Mouse (Mus musculus) erythroid progenitor cell, adult 5-6 weeks (primary cell): Measurements from ENCODE around the gene Gprin2. TPM values are rescaled to one million over a fixed set of nuclear protein-coding genes. Genes with fewer than 3 reads are reported as not detected.

Experiments
- total RNA-seq, 2 experiments: library from RNA; stranded (forward) in 1 of 2; stranded (reverse) in 1 of 2; fragments of 150-400 nt in 1 of 2; fragments of 186-747, 209-891 nt in 1 of 2; gene quantifications; 2 replicates each; pipeline versions ENCODE4 v1.2.3 to v1.2.4; 2015 to 2017; ENCODE audit warnings: low replicate concordance in 2 of 2

Gene Gprin2
- total RNA-seq, 2 experiments from 2014 or later: not detected

Other genes starting within 250 kb of the Gprin2 start
- not detected in 2 replicates for gene Rbp3, start 247.7 kb downstream of the Gprin2 start, total RNA-seq (2015; ENCODE audit: low replicate concordance)
- gene Rbp3, start 247.7 kb downstream of the Gprin2 start, total RNA-seq (2017; ENCODE audit: low replicate concordance): not detected in 2 replicates
- gene Zfp488, start 222.9 kb downstream of the Gprin2 start, total RNA-seq (2015; ENCODE audit: low replicate concordance): 0.84 TPM in 1 of 2 replicates, not detected in the other
- not detected in 2 replicates for gene Zfp488, start 222.9 kb downstream of the Gprin2 start, total RNA-seq (2017; ENCODE audit: low replicate concordance)
- not detected in 2 replicates for gene Gm30083, start 186.5 kb downstream of the Gprin2 start, total RNA-seq (2015; ENCODE audit: low replicate concordance)
- gene Gm30083, start 186.5 kb downstream of the Gprin2 start, total RNA-seq (2017; ENCODE audit: low replicate concordance): not detected in 2 replicates
- gene Gm5460, start 184.9 kb downstream of the Gprin2 start, total RNA-seq (2015; ENCODE audit: low replicate concordance): not detected in 2 replicates
- gene Gm5460, start 184.9 kb downstream of the Gprin2 start, total RNA-seq (2017; ENCODE audit: low replicate concordance): not detected in 2 replicates
- gene Antxrl, start 148.9 kb downstream of the Gprin2 start, total RNA-seq (2015; ENCODE audit: low replicate concordance): not detected in 2 replicates
- gene Antxrl, start 148.9 kb downstream of the Gprin2 start, total RNA-seq (2017; ENCODE audit: low replicate concordance): not detected in 2 replicates
- not detected in 2 replicates for gene Anxa8, start 115.7 kb downstream of the Gprin2 start, total RNA-seq (2015; ENCODE audit: low replicate concordance)
- gene Anxa8, start 115.7 kb downstream of the Gprin2 start, total RNA-seq (2017; ENCODE audit: low replicate concordance): not detected in 2 replicates
- not detected in 2 replicates for gene A630023A22Rik, start 98.9 kb downstream of the Gprin2 start, total RNA-seq (2015; ENCODE audit: low replicate concordance)
- not detected in 2 replicates for gene A630023A22Rik, start 98.9 kb downstream of the Gprin2 start, total RNA-seq (2017; ENCODE audit: low replicate concordance)
- not detected in 2 replicates for gene Npy4r, start 49.2 kb downstream of the Gprin2 start, total RNA-seq (2015; ENCODE audit: low replicate concordance)
- not detected in 2 replicates for gene Npy4r, start 49.2 kb downstream of the Gprin2 start, total RNA-seq (2017; ENCODE audit: low replicate concordance)
- not detected in 2 replicates for gene Syt15, start 17.9 kb upstream of the Gprin2 start, total RNA-seq (2015; ENCODE audit: low replicate concordance)
- gene Syt15, start 17.9 kb upstream of the Gprin2 start, total RNA-seq (2017; ENCODE audit: low replicate concordance): not detected in 2 replicates
- gene Shld2, start 108.8 kb upstream of the Gprin2 start, total RNA-seq (2015; ENCODE audit: low replicate concordance): 0.42 and 6.5 TPM in 2 replicates
- gene Shld2, start 108.8 kb upstream of the Gprin2 start, total RNA-seq (2017; ENCODE audit: low replicate concordance): 0.83 and 6.9 TPM in 2 replicates
- 38.6 and 46.5 TPM in 2 replicates for gene Glud1, start 109.1 kb upstream of the Gprin2 start, total RNA-seq (2015; ENCODE audit: low replicate concordance)
- gene Glud1, start 109.1 kb upstream of the Gprin2 start, total RNA-seq (2017; ENCODE audit: low replicate concordance): 16.0 and 21.9 TPM in 2 replicates
- gene Fam25c, start 153.8 kb upstream of the Gprin2 start, total RNA-seq (2015; ENCODE audit: low replicate concordance): not detected in 2 replicates
- not detected in 2 replicates for gene Fam25c, start 153.8 kb upstream of the Gprin2 start, total RNA-seq (2017; ENCODE audit: low replicate concordance)
- not detected in 2 replicates for gene Sncg, start 173.1 kb upstream of the Gprin2 start, total RNA-seq (2015; ENCODE audit: low replicate concordance)
- gene Sncg, start 173.1 kb upstream of the Gprin2 start, total RNA-seq (2017; ENCODE audit: low replicate concordance): not detected in 2 replicates
- gene Mmrn2, start 173.8 kb upstream of the Gprin2 start, total RNA-seq (2015; ENCODE audit: low replicate concordance): not detected in 2 replicates
- gene Mmrn2, start 173.8 kb upstream of the Gprin2 start, total RNA-seq (2017; ENCODE audit: low replicate concordance): 0.26 TPM in 1 of 2 replicates, not detected in the other